Mouse (Mus musculus): Measurements from ENCODE around the gene Rrp7a. TPM values are rescaled to one million over a fixed set of nuclear protein-coding genes. Genes with fewer than 3 reads are reported as not detected.

Gene Rrp7a
- total and polyA plus RNA-seq, 2 experiments from 2014 or later: 95.2 to 228 TPM

DNA sequence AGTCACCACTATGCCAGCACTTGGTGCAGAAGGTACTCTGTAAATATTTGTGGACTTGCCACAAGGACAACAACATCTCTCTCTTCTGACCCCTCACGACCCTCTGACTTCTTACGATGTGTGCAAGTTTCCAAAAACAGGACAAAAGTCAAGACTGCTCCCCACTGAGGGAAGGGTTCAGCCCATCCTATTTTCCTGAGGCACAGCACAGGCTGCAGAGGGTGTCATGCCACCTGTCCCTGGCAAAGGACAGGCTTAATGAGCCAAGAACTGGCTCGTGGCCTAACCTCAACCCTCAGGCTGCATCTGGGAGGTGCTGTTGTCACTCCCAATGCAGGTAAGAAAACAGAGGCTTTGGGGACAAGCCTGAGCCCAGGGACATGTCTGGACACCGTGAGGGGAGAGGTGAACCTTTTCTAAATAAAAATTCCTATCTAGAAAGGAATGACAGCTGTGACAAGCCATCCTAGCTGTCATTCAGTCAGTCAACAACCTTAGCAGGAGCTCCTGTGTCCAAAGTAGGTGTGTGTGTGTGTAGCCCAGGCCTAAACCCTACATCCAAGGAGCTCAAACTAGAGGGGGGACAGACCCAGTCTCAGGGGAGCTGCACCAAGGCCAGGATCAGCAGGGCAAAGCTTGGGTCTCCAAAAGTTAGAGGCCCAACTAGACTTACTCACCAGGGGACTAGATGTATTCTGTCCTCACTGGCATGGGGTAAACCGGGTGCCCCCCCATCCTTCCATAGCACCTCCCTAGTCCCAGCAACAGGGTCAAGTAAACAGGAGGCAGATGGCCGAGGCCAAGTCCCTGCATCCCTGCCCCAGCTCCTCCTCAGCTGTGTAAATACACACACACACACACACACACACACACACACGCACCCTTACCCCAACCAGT is 46.5 kb upstream of the Rrp7a start:
- 79% methylated on average over 7 of the region's 7 CpGs for WGBS
- H3K9ac ChIP-seq (replicated peaks; ENCODE audit: low read length, poor library complexity, severe bottlenecking): 0 out of 2 replicates have a peak overlapping the region, but pooled peaks have one; percentile 8
- no peak for DNase-seq (ENCODE audit: low spot score)
- H3K4me1 ChIP-seq (ENCODE audit: insufficient read depth, low read length): 0 out of 2 replicates have a peak, but pooled peaks cover 14% of the 10 kb centered on the region
- no peak for ATAC-seq (ENCODE audit: low FRiP score)
- no peak overlapping the region for H3K4me3 ChIP-seq (ENCODE audit: low read depth, low read length)
- TF ChIP-seq CTCF (IDR thresholded peaks at IDR 0.05): no peak
- no peak overlapping the region for H3K4me2 ChIP-seq (ENCODE audit: low read depth, low read length, poor library complexity, severe bottlenecking)
- H3K27me3 ChIP-seq (ENCODE audit: insufficient read depth, low read length): no peaks in the 10 kb centered on the region
- H3K36me3 ChIP-seq (ENCODE audit: insufficient read depth, low read length): no peaks in the 10 kb centered on the region
- H3K9me3 ChIP-seq (ENCODE audit: low read length): no peaks in the 10 kb centered on the region
- no peak overlapping the region for H3K27ac ChIP-seq (ENCODE audit: low read depth, low read length)

DNA sequence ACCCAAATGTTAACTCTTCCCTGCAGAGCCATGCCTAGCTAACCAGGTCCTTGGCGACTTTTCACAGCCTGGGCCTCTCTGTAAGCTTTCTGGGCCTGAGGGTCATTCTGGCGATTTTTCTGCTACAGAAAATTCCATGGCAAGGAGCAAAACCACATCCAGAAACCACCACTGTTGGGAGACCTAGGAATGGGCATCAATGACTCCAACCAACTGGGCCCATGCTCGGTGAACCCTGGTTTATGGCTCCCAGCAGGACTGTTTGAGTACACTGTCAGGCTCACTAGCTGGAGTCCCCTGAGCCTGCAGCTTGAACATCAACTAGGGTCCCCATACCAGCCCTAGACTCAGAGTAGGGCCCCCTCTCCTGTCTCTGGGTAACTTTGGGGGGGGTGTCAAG is 45.7 kb upstream of the Rrp7a start:
- Histone ChIP-seq H3K4me1 (ENCODE audit: insufficient read depth, low read length) (0 out of 2 replicates have a peak, but pooled peaks cover 14% of the 10 kb centered on the region), H3K9me3 (ENCODE audit: low read length) (no peaks in the 10 kb centered on the region), H3K4me2 (ENCODE audit: low read depth, low read length, poor library complexity, severe bottlenecking) (no peak overlapping the region), H3K27me3 (ENCODE audit: insufficient read depth, low read length) (no peaks in the 10 kb centered on the region), H3K27ac (ENCODE audit: low read depth, low read length) (no peak overlapping the region), H3K36me3 (ENCODE audit: insufficient read depth, low read length) (no peaks in the 10 kb centered on the region), H3K9ac (replicated peaks; ENCODE audit: low read length, poor library complexity, severe bottlenecking) (no peak overlapping the region), H3K4me3 (ENCODE audit: low read depth, low read length) (no peak overlapping the region)
- DNase-seq (ENCODE audit: low spot score) (no peak), ATAC-seq (ENCODE audit: low FRiP score) (no peak)
- 84% methylated on average over 3 of the region's 3 CpGs for WGBS
- TF ChIP-seq CTCF (IDR thresholded peaks at IDR 0.05): no peak

DNA sequence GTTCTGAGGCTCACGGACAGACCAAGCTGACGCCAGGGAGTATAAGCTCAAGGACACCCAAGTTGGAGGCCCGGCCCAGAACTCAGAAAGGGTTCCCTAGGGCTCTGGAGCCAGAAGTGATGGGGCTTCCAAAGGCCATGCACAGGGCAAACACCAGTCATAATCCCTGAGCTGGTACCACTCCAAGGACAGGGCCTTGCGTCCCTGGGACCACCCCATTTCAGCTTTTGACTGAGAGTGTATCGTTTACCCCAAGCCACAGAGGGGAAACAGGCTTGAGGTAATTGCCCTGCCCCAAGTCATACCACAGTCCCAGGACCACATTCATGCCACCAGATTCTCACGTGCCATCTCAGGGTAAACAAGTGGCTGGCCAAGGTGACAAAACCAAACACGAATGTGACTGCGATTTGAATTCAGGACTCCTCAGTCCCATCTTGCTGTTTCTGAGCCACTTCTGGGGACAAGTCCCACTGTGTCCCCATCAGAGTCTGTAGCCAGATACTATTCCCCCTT is 45.0 kb upstream of the Rrp7a start:
- no peak for TF ChIP-seq CTCF (IDR thresholded peaks at IDR 0.05)
- Histone ChIP-seq H3K27me3 (ENCODE audit: insufficient read depth, low read length) (no peaks in the 10 kb centered on the region), H3K36me3 (ENCODE audit: insufficient read depth, low read length) (peaks cover 2% of the 10 kb centered on the region; the same call in 1 of the 2 replicates), H3K4me2 (ENCODE audit: low read depth, low read length, poor library complexity, severe bottlenecking) (no peak overlapping the region), H3K9ac (replicated peaks; ENCODE audit: low read length, poor library complexity, severe bottlenecking) (no peak overlapping the region), H3K9me3 (ENCODE audit: low read length) (no peaks in the 10 kb centered on the region), H3K27ac (ENCODE audit: low read depth, low read length) (no peak overlapping the region), H3K4me3 (ENCODE audit: low read depth, low read length) (no peak overlapping the region), H3K4me1 (ENCODE audit: insufficient read depth, low read length) (0 out of 2 replicates have a peak, but pooled peaks cover 14% of the 10 kb centered on the region)
- ATAC-seq (ENCODE audit: low FRiP score) (no peak), DNase-seq (ENCODE audit: low spot score) (no peak)
- 94% methylated on average over 8 of the region's 8 CpGs for WGBS

DNA sequence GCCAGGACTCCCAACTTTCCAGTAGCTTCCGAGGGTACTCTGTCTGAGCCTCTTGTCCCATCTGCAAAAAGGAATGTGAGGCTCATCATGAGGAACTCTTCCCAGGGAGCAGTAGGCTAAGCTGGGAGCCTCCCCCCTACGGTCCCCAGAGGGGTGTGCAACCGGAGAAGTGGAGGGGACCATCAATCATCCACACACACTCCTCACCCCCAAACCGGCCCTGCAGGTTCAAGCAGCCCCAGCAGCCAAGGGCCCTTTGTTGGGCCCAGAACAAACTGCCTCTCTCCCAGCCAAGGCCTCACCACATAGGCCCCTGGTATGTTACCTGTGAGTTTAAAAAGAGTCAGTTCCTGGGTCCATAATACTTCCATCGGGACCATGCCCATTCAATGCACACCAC is 44.5 kb upstream of the Rrp7a start:
- H3K9me3 ChIP-seq (ENCODE audit: low read length): no peaks in the 10 kb centered on the region
- H3K36me3 ChIP-seq (ENCODE audit: insufficient read depth, low read length): peaks cover 6% of the 10 kb centered on the region
- H3K9ac ChIP-seq (replicated peaks; ENCODE audit: low read length, poor library complexity, severe bottlenecking): no peak overlapping the region
- no peak overlapping the region for H3K27ac ChIP-seq (ENCODE audit: low read depth, low read length)
- H3K4me1 ChIP-seq (ENCODE audit: insufficient read depth, low read length): 0 out of 2 replicates have a peak, but pooled peaks cover 14% of the 10 kb centered on the region
- no peak for TF ChIP-seq CTCF (IDR thresholded peaks at IDR 0.05)
- no peak for DNase-seq (ENCODE audit: low spot score)
- H3K27me3 ChIP-seq (ENCODE audit: insufficient read depth, low read length): no peaks in the 10 kb centered on the region
- no peak overlapping the region for H3K4me3 ChIP-seq (ENCODE audit: low read depth, low read length)
- no peak for ATAC-seq (ENCODE audit: low FRiP score)
- WGBS: 92% methylated on average over 5 of the region's 5 CpGs
- no peak overlapping the region for H3K4me2 ChIP-seq (ENCODE audit: low read depth, low read length, poor library complexity, severe bottlenecking)

DNA sequence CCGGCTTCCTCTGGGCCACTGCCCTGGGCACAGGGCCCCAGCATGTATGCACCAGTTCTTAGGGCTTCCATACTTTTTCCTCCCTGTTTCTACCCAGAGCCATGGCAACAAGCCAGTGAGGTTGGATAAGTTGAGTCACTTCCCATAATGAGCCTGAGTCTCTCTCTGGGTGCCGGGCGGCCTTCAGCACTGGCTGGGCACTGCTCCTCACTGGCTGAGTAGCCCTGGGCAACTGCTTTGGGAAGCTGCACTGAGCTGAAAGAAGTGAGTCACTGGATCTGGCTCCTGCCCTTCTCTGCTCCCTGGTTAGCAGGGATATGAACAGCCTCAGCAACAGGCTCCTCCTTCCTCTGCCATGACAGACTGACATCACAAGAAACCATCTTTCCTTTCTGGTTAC is 44.0 kb upstream of the Rrp7a start:
- 83% methylated on average over 3 of the region's 3 CpGs for WGBS
- H3K4me1 ChIP-seq (ENCODE audit: insufficient read depth, low read length): 0 out of 2 replicates have a peak, but pooled peaks cover 14% of the 10 kb centered on the region
- no peaks in the 10 kb centered on the region for H3K27me3 ChIP-seq (ENCODE audit: insufficient read depth, low read length)
- no peak for ATAC-seq (ENCODE audit: low FRiP score)
- no peaks in the 10 kb centered on the region for H3K9me3 ChIP-seq (ENCODE audit: low read length)
- H3K9ac ChIP-seq (replicated peaks; ENCODE audit: low read length, poor library complexity, severe bottlenecking): no peak overlapping the region
- H3K4me2 ChIP-seq (ENCODE audit: low read depth, low read length, poor library complexity, severe bottlenecking): no peak overlapping the region
- TF ChIP-seq CTCF (IDR thresholded peaks at IDR 0.05): no peak
- H3K27ac ChIP-seq (ENCODE audit: low read depth, low read length): no peak overlapping the region
- H3K36me3 ChIP-seq (ENCODE audit: insufficient read depth, low read length): peaks cover 10% of the 10 kb centered on the region
- DNase-seq (ENCODE audit: low spot score): peak; percentile 18
- no peak overlapping the region for H3K4me3 ChIP-seq (ENCODE audit: low read depth, low read length)
